Mouse (Mus musculus): ENCODE results near the gene Pip5k1b.
A peak's percentile ranks its signal among the peaks of the same experiment; 100 is the strongest.

The Pip5k1b gene

DNA sequence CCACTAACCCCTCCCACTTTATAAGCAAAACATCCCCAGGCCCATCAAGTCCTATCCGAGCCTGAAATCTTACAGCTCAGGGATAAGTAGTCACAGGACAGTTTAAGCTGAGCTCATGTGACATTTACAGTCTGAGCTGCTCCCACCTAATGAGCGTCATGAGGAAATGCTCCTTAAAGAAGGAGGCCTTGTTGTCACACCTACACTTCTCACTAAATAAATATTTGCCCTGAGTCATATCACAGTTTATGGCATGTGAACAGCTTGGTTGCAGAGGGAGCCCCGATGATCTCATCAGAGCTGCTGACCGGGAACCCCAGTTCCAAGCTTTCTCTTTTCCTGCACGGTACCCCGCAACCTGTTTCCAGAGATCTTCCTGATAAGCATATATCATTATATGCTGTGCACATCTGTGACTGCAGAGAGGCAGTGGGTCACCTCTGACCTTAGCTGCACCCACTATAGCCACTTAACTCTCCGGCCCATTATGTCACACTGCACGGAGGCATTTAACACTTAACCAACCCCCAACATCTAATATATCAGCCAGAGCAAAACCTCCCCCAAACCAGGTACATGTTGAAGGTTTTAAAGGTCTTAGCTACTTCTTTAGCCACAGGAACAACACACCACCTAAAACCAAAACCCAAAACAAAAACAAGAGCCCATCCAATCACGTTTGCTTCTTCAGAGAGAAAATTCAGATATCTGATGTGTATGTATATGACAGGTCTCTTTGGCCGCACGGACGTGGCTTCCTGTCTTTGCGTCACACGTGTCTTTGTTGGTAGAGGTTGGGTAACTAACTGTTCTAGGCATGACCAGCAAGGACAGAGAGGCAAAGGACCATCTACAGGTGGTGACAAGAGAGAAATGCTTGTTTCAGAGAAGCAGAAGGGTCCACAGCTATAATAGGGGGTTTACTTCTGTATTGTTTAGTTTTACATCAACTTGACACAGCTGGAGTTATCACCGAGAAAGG is 40.7 kb downstream of the Pip5k1b start:
- no peak for DNase-seq

DNA sequence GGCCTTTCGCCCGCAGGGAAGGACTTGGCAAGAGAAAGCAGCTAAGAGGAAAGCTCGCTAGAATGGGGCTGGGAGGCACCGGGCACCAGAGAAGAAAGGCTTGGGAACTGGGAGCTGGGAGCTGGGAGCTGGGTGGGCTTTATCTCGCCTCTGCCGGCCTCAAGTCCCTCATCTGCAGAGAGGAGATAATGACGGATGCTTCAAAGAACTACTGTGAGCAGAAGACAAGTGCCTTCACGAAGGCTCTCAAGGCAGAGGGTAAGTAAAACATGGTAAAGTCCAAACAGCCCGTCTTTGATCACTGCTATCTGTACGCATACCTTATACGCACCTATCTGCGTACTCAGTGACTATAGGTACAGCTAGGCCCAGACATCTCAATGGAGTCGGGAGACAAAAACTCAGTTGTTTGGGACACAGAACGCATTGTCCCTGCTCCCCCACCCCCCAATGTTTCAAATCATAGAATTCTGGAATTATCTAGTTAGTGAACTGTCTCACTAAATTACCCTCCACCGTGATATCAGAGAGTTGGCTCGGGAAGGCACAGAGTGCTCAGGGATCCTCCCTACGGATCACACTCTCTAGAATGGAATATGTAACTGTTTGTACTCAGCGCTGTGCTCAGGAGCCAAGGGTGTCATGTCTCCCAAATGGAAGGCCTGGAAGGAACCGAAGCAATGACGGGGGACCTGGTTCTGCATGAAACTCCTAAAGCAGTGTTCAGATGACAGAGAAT is 42.4 kb downstream of the Pip5k1b start:
- no peak for DNase-seq

DNA sequence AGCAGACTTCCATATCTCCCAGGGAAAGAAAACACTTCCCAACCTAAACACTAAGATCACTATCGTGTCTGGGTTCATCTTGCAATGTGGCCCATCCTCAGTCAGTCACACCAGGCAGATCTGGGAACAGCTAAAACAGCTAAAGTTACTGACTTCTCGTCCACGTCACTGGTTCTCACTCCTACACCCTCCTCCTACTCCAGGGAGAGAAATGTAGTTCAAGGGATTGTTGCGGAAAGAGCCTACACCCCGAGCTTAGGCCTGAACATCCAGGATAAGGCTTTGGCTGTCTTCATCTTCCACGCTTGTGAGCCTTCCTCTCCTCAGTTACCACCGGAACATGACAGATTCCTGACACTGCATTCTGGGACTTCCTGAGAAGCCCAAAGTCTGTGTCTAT is 43.7 kb downstream of the Pip5k1b start:
- no peak for DNase-seq

DNA sequence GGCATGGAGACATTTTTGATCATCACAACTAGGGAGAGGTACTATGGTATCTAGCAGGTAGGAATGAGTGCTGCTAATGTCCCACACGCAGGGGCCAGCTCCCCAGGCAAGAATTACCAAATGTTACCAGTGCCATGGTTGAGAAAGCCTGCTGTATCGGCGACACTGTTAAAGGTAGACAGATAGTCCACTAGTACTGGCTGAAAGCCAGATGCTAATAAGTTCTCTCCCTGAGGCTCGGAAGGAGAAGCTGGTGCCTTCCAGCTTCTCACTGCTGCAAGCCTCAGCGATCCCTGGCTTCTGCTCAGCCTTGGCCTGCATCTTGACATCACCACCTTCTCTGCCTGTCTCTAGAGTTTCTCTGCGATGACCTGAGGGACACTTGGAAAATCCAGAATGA is 46.3 kb downstream of the Pip5k1b start:
- no peak for DNase-seq

DNA sequence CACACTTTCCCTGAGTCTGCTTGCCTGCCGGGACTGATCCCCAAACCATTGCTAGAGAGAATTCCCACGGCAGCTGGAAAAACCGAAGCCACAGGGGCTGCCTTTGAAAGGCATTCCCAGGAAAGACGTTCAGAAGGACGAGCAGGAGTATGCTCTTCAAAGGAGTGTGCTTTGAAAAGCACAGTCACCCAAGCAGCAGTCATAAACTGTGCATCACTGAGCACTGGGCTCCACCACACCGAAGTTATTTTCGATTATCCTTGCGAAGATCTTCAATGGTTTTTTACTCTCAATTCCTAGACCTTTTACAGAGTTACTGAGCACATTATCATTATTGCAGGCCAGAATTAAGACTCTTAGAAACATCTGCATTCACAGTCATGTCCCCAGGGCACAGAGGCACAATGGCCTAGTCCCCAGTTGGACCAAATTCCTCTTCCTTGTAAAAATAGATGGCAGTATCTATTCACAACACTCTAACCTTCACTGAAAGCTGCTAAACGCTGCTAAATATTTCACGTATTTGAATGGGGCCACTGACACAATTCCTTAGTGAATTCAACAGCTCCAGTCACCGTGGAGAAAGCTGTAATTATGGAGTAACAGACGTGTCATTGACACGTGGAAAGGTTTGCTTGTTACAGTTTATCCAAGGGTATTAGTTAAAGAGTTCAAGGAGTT is 47.4 kb downstream of the Pip5k1b start:
- DNase-seq, result no peak

DNA sequence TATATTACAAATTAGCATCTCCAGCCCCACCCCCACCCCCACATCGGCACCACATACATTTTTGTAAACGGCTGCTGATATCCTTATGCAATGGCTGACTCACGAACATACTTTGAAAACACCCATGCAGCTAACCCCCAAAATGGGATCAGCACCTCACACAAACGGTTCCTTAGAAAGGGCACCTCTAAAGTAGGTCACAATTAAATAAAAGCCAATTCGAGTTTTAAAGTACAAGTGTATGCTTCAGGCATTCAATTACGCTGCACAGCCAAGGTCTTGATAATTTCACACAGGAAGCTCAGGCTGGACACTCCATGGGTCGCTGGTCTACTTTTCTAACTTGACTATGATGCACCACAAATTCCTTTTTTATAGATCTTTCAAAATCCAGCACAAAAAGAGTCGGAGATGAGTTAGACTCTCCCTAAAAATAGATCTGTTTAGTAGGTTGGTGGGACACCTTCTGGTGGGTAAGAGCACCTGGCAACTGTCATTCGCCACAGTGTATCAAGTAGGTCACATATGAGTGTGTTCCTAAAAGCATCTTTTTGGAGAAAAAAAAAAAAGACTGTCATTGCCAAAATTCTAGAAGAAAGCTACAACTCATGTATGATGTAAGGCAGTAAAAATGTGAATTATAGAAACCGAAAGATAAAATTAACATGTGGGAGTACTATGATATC is 52.8 kb downstream of the Pip5k1b start:
- DNase-seq, result no peak

DNA sequence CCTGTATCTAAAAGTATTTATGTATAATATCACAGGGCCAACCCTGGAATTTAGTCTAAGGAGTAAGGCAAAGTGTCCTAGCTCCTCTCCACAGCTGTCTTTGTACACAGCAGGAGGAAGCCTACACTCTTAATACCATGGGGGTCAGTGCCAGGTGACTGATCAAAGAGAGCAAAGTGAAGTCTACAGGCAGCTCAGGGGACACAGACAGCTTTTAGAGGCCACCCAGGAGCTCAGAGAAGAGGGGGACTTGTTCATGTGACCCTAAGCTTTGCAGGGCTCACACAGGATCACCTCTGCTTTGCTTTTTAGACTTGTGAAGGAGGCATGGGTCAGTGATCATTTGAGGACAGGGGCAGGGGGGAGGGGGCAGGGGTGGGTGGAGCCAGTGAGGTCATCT is 54.1 kb downstream of the Pip5k1b start:
- no peak for DNase-seq

DNA sequence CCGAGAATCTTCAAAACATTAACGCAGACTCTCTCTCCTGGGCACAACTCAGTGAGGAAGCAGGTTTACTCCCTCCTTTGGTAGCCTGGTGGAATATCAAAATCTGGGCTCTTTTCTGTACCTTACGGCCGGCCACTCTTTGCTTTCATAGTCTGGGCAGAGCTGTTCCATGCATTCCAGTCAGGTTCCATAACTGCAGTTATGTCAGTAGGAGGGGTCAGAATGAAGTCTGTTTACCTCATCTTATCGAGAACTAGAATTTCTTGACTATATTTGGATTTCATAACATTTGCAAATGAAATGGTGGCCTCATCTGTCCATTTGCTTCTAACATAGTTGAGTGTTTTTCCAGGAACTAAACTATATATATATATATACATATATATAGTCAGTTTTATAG is 55.2 kb downstream of the Pip5k1b start:
- DNase-seq, result no peak

DNA sequence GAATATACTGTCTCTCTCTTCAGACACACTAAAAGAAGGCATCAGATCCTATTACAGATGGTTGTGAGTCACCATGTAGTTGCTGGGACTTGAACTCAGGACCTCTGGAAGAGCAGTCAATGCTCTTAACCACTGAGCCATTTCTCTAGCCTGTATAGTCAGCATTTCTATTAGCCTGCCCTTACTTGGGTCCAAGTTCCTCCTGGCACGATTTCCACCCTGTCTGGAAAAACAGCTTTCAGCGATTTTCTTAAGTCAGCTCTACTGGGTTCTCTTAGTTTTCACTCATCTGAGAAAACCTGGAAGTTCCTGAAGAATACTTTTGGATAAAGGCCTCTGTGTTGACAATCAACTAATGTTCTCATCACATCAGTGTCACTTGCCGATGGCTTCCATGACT is 56.4 kb downstream of the Pip5k1b start:
- no peak for DNase-seq

DNA sequence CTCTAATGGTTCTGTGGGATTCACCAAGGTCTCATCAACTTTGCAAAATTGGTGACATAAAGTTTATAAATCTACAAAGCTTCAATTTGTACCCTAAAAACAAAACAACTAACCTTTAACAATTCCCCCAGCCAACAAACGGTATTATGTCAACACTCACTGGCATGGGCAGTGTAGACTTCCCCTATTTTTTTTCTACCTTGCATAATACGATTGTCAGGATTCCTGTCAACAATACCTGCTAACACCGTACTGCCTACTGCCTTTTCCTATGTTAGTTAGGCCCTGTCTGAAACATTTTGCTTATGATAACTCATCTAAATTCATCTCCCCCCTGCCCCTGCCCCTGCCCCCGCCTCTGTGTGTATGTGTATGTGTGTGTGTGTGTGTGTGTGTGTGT is 61.8 kb downstream of the Pip5k1b start:
- no peak for DNase-seq

DNA sequence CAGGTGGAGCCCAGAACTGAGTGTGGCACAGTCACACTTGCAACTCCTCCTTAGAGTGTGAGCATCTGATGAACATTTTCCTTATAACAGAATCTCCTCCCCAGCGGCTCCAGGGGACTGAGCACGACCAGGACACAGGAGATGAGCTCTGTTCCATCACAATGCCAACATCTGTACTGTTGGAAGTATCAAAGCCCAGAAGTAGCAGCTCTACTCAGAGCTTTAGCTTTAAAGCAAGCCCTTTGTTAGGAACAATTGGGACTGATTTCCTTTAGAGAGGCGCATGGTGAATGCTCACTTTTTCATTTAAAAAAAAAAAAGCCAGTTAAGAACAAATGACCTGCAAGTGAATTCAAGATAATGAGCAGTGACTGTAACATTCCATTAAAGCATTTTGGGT is 63.8 kb downstream of the Pip5k1b start:
- DNase-seq, result no peak

DNA sequence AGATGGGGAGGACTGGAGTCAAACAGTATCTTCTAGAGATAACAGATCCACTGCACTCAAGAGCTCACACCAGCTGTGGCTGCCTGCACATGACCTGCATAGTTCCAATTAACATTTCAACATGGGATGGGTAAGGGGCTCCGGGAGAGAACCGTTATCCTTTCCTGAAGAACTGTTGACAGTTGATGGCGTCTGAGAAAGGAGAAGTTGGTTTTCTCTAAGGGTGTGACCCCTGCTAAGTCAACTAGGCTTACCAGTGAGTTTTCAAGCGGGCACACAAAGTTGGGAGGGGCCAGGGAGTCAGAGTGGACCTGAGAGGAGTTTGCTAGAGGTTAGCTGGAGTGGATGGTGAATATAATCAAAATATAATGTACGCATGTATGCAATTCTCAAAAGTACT is 65.4 kb downstream of the Pip5k1b start:
- DNase-seq, result no peak

DNA sequence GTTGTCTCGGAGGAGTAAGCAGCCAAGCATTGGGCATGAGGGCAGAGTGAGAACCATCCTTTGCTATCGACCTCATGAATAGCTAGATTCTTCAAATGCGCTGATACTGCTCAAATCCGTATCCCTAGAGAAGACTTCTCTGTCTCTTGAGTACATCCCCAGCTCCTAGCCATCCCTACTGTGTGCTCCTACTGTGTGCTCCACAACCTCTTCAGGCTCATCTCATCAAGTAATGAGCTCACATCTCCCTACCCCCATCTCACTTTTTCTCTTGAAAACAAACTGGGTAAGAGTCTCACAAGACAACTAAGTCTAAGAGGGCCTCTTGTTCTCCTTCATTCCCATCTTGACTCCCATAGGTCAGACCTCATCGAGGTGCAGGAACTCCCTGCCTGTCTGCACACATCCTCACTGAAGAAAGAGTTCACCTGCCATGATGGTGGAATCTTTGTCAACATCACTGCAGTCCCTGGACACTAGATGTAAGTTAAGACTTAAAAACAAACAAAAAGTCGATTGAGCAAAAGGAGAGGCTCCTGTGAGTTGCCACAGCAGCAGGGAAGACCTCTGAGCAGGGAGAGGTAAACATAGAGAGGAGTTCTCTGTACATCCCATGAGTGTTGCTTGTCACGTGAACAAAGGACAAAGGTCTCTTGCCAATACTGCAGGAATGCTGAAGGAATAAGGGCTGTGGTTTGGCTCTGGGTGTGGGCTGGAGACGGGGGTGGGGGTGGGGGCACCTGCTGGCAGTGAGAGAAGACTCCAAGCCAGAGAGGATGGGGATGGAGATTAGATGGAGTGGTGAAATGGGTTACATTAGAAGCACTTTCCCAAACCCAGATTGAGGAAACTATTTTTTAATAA is 69.0 kb downstream of the Pip5k1b start:
- DNase-seq, result no peak

DNA sequence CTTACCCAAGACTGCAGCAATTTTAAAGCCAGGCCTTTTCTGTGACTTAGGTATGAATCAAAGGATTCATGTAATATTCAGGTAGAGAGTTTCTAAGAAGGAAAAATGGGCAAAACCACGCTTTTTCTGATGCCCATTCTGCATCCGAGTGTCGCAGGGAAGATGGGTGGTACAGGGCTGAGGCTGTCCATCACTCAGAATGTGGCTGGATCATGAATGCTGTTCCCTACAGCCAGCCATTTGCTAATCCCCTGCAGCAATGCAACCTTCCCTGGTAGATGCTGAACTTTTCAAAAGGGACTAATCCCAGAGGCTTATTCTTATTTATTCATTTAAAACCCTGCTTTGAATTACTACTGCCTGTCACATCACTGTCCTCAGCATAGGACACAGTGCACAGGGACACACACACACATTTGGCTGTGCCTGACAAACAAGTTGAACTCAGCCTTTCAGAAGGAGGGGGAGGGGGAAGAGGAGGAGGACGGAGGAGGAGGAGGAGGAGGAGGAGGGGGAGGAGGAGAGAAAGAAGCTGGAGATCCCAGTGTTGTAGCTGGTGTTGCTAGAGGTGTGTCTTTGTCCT is 71.0 kb downstream of the Pip5k1b start:
- no peak for DNase-seq

DNA sequence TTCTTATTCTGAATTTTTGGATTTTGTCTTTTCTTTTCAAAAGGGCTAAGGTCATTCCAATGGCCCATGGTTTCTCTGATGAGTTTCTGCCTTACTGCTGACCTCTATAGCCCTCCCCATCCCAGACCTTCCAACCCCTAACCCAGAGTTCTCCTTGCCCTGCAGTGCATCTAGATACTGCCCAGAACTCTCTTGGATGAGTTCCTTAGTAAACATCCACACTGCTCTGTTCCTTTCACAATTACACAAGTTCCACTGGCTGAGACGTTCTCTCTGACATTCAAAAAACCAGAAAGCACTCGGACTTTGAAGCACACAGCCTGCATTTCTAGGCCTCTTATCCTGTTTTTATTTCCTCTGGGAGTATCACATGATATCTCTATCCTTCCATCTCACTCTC is 74.8 kb downstream of the Pip5k1b start:
- no peak for DNase-seq

DNA sequence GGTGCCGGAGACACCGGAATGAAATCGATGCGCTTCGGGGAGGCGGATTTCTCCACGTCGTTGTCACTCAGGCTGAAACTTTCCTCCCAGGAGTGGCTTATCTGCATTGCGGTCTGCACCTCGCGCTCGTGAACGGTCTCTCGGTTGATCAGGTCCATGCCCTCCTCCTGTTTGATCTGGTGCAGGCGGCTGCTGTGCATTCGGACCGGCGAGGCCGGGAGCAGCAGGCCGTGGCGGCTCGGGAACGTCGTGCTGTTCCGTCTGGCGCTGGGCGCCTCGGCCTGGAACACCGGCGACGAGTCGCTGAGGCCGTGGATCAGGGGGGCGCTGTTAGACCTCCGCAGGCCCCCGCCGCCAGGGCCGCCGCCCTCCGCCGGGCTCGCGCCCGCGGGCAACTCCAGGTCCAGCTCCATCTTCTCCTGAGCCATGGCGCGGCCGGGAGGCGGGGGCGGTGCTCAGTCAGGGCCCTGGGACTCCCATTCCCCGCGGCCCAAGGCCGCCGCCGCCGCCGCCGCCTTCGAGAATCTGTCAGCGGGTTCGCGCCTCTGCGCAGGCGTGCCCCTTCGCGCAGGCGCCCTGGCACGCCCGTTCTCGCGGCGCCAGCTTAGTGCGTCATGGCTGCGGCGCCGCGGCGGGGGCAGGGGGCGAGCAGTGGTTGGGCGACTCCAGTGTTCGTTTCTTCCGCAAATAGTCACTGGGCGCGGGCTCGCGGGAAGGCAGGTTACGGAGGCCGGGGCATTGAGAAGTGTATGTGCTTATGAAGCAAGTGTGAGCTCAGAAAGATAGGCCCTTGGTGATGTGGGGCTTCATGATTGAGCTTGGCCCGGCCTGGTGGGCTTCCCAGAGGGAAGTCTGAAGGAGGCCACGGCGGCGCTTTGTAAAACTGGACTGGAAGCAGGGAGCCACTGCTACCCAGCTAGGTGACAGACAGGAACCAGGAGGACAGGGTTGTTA is 78.5 kb downstream of the Pip5k1b start, which contains the start of gene Fam122a:
Fam122a (minus strand) TSS at position 428 of the 954 bp plus-strand sequence.
- peak; percentile 94 for DNase-seq

DNA sequence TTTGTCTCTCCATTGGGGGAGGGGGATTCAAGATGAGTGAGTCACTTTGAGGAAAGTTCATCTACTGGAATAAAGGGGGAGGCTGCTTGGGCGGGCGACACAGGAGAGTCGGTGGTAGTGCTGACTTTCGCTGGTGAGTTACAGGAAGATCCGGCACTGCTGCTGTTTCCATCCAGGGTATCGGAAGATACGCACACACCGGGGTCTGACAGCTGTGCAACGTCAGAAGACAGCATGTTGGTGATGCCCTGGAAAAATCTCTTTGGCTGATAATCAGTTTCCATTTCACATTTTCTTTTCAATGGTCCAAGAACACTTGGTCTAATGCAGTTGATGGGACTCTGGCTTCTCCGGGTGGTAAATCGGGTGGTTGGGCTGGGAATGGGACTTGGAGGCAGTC is 79.2 kb downstream of the Pip5k1b start:
- DNase-seq, result peak; percentile 26

DNA sequence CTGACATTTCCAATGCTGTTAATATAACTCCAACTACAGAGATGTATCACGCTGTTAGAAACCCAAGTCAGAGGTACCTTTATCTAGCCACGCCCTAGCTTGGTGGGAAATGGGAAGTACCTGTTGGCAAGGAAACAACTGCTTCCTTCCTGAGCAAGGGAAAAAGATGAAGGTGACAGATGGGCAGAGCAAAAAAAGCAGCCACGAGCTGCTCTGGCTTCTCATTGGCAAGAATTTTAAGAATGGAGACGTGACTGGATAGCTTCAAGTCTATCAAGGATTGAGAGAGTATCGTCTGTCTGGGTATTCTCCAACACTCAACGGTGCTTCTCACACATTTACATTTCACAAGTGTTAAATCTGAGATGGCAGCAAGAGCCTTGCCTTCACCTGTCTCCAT is 80.4 kb downstream of the Pip5k1b start:
- no peak for DNase-seq

DNA sequence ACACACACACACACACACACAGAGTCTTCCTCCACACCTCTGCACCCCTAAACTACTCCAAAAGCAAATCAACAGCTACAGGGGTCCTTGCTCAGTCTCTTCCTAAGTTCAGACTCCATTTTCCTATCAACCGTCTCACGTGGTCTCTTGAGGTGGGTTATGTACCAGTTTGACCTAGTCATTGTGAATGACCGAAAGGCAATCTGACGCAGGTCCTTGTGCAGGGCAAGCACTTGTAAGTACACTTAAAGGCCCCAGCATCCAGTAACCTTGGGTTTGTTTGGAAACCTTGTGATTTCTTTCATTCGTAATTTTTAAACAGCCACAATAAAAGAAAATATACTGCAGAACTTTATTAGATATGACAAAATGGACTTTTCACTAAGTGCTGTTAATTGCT is 83.2 kb downstream of the Pip5k1b start:
- no peak for DNase-seq

DNA sequence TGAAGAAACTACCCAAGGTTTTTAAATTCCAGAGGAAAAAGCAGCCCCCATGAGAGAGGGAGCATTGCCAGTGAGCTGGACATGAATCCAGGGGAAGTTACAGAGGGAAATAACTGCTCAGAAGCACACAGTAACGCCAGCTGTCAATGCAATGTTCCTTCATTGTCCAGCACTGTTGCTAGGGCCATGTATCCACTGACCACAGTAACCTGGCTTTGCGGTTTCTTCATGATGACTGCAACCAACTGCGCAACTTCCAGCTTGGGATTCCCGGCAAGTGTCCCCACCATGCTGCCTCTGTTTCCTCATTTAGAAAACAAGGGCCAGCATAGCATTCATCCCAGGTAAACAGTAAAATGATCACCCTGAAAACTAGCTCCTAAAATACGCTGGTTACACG is 84.1 kb downstream of the Pip5k1b start:
- no peak for DNase-seq
